Mouse (Mus musculus): Measurements from ENCODE around the gene Ctnnb1. TPM values are rescaled to one million over a fixed set of nuclear protein-coding genes. Genes with fewer than 3 reads are reported as not detected.
A peak's percentile ranks its signal among the peaks of the same experiment; 100 is the strongest.

The Ctnnb1 gene
- polyA plus RNA-seq (2015; fragmentation: Nextera tagmentation; extraction: Ambion mirVana), result 460 and 470 TPM in 2 replicates

GRCm38 (mm10) chr9:120929081-120929480, at the start of gene Ctnnb1:
TSS of gene Ctnnb1 (plus strand) at chr9:120929216.
- Histone ChIP-seq H3K4me2 (ENCODE audit: low read length) (no peak within 1 kb of the TSS), H3K27ac (no peak within 1 kb of the TSS), H3K4me3 (replicated peaks; ENCODE audit: low read depth, low read length) (no peak within 1 kb of the TSS), H3K9ac (ENCODE audit: low read depth, low read length) (no peak within 1 kb of the TSS), H3K27me3 (ENCODE audit: insufficient read depth, low read length) (no peaks in the 10 kb centered on the region), H3K4me1 (replicated peaks; ENCODE audit: insufficient read depth, low read length) (no peaks in the 10 kb centered on the region), H3K36me3 (ENCODE audit: insufficient read depth, low read length) (no peaks in the 10 kb centered on the region), H3K9me3 (replicated peaks; ENCODE audit: low read length) (no peaks in the 10 kb centered on the region)
- ATAC-seq (replicated peaks; ENCODE audit: low FRiP score, low read depth) (no peak), DNase-seq (ENCODE audit: low spot score) (no peak)
- 81% methylated on average over 11 of the region's 11 CpGs for WGBS
- TF ChIP-seq CTCF (IDR thresholded peaks at IDR 0.05; ENCODE audit: low read depth), result no peak

- no peaks in the 10 kb centered on the region for H3K36me3 ChIP-seq (ENCODE audit: insufficient read depth, low read length)
- H3K9me3 ChIP-seq (replicated peaks; ENCODE audit: low read length), result no peaks in the 10 kb centered on the region
- H3K4me3 ChIP-seq (replicated peaks; ENCODE audit: low read depth, low read length), result no peak overlapping the region
- no peak overlapping the region for H3K9ac ChIP-seq (ENCODE audit: low read depth, low read length)
- 30% methylated on average over 9 of the region's 9 CpGs for WGBS
- TF ChIP-seq CTCF (IDR thresholded peaks at IDR 0.05; ENCODE audit: low read depth), result no peak
- DNase-seq (ENCODE audit: low spot score) (peak; percentile 58), ATAC-seq (replicated peaks; ENCODE audit: low FRiP score, low read depth) (no peak; the same call in 1 of the 2 replicates)
- peak overlapping the region; percentile 20; the same call in 1 of the 2 replicates for H3K27ac ChIP-seq
- no peak overlapping the region for H3K4me2 ChIP-seq (ENCODE audit: low read length)
- H3K27me3 ChIP-seq (ENCODE audit: insufficient read depth, low read length), result no peaks in the 10 kb centered on the region
- H3K4me1 ChIP-seq (replicated peaks; ENCODE audit: insufficient read depth, low read length), result peaks cover 19% of the 10 kb centered on the region
Observed at GRCm38 (mm10) chr9:120880286-120880685, 48.7 kb upstream of the Ctnnb1 start.

DNA sequence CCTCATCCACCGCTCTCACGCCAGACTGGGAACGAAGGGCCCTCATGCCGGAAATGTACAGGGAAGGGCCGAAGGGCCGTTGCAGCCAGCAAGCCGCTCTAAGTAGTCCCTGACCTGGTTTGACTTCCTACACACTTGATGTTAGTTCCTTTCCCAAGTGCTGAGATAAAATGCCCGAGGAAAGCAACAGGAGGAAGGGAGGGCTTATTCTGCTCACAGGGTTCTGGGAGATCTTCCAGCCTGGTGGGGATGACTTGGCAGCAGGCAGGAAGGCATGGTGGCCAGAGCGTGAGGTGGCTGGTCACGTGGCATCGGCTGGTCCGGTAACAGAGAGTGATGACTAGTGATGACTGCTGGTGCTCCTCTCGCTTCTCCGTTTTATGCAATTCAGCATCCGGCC, 47.9 kb upstream of the Ctnnb1 start:
- 81% methylated on average over 15 of the region's 15 CpGs for WGBS
- Histone ChIP-seq H3K4me2 (ENCODE audit: low read length) (no peak overlapping the region), H3K4me3 (replicated peaks; ENCODE audit: low read depth, low read length) (no peak overlapping the region), H3K27me3 (ENCODE audit: insufficient read depth, low read length) (no peaks in the 10 kb centered on the region), H3K36me3 (ENCODE audit: insufficient read depth, low read length) (no peaks in the 10 kb centered on the region), H3K9me3 (replicated peaks; ENCODE audit: low read length) (no peaks in the 10 kb centered on the region), H3K9ac (ENCODE audit: low read depth, low read length) (no peak overlapping the region), H3K27ac (0 out of 2 replicates have a peak overlapping the region, but pooled peaks have one; percentile 1), H3K4me1 (replicated peaks; ENCODE audit: insufficient read depth, low read length) (peaks cover 19% of the 10 kb centered on the region)
- TF ChIP-seq CTCF (IDR thresholded peaks at IDR 0.05; ENCODE audit: low read depth), result no peak
- DNase-seq (ENCODE audit: low spot score) (no peak), ATAC-seq (replicated peaks; ENCODE audit: low FRiP score, low read depth) (no peak)

GRCm38 (mm10) chr9:120881839-120882238, 47.2 kb upstream of the Ctnnb1 start:
- Histone ChIP-seq H3K36me3 (ENCODE audit: insufficient read depth, low read length) (no peaks in the 10 kb centered on the region), H3K27ac (no peak overlapping the region), H3K9me3 (replicated peaks; ENCODE audit: low read length) (no peaks in the 10 kb centered on the region), H3K4me3 (replicated peaks; ENCODE audit: low read depth, low read length) (no peak overlapping the region), H3K4me2 (ENCODE audit: low read length) (no peak overlapping the region), H3K27me3 (ENCODE audit: insufficient read depth, low read length) (no peaks in the 10 kb centered on the region), H3K4me1 (replicated peaks; ENCODE audit: insufficient read depth, low read length) (peaks cover 19% of the 10 kb centered on the region), H3K9ac (ENCODE audit: low read depth, low read length) (no peak overlapping the region)
- TF ChIP-seq CTCF (IDR thresholded peaks at IDR 0.05; ENCODE audit: low read depth), result no peak
- ATAC-seq (replicated peaks; ENCODE audit: low FRiP score, low read depth) (no peak), DNase-seq (ENCODE audit: low spot score) (no peak)
- WGBS, result 69% methylated on average over 4 of the region's 4 CpGs

GRCm38 (mm10) chr9:120884726-120885125, 44.3 kb upstream of the Ctnnb1 start:
- no peak overlapping the region for H3K9ac ChIP-seq (ENCODE audit: low read depth, low read length)
- H3K36me3 ChIP-seq (ENCODE audit: insufficient read depth, low read length), result no peaks in the 10 kb centered on the region
- no peaks in the 10 kb centered on the region for H3K9me3 ChIP-seq (replicated peaks; ENCODE audit: low read length)
- ATAC-seq (replicated peaks; ENCODE audit: low FRiP score, low read depth) (peak; percentile 60), DNase-seq (ENCODE audit: low spot score) (peak; percentile 89)
- TF ChIP-seq CTCF (IDR thresholded peaks at IDR 0.05; ENCODE audit: low read depth), result no peak
- no peak overlapping the region for H3K4me3 ChIP-seq (replicated peaks; ENCODE audit: low read depth, low read length)
- 22% methylated on average over 10 of the region's 10 CpGs for WGBS
- no peak overlapping the region for H3K27ac ChIP-seq
- H3K4me1 ChIP-seq (replicated peaks; ENCODE audit: insufficient read depth, low read length), result peaks cover 18% of the 10 kb centered on the region
- no peak overlapping the region for H3K4me2 ChIP-seq (ENCODE audit: low read length)
- no peaks in the 10 kb centered on the region for H3K27me3 ChIP-seq (ENCODE audit: insufficient read depth, low read length)

DNA sequence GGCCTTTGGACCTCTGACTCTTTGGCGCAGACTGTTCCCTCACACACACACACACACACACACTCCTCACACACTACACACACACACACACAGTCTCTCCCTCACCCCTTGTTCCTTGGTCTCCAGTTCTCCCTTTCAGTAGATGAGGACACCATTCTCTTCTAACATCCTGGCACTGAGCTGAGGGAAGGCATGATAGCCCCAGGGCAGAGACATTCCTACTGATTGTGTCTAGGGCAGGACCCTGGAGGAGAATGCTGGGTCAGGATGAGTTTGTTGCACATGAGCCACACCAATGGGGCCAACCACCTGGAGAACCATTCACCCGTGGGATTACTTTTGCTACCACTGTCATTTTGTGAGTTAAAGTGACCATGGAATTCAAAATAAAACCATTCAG, 41.4 kb upstream of the Ctnnb1 start:
- Histone ChIP-seq H3K9me3 (replicated peaks; ENCODE audit: low read length) (no peaks in the 10 kb centered on the region), H3K4me3 (replicated peaks; ENCODE audit: low read depth, low read length) (no peak overlapping the region), H3K4me1 (replicated peaks; ENCODE audit: insufficient read depth, low read length) (no peaks in the 10 kb centered on the region), H3K36me3 (ENCODE audit: insufficient read depth, low read length) (no peaks in the 10 kb centered on the region), H3K9ac (ENCODE audit: low read depth, low read length) (no peak overlapping the region), H3K4me2 (ENCODE audit: low read length) (no peak overlapping the region), H3K27me3 (ENCODE audit: insufficient read depth, low read length) (no peaks in the 10 kb centered on the region), H3K27ac (no peak overlapping the region)
- TF ChIP-seq CTCF (IDR thresholded peaks at IDR 0.05; ENCODE audit: low read depth), result no peak
- DNase-seq (ENCODE audit: low spot score) (no peak), ATAC-seq (replicated peaks; ENCODE audit: low FRiP score, low read depth) (no peak)
- WGBS, result 78% methylated on average over 2 of the region's 2 CpGs

DNA sequence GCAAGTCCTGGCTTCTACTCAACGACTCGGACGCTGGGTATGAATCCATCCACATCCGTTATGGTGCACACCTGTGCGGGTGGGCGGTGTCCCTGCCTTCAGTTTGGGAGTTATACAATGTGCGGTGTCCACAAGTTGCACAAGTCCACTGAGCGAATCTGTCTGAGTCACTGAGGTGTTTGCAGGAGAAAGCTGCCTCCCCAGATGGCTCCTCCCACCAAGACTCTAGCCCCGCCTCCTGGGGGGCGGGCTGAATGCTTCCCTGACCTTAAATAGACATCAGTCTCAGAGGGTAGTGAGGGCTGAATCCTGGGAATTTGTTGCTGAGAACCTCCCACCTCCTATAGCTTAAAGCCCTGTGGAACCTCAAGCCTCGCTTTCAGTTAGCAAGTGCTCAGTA, 35.6 kb upstream of the Ctnnb1 start:
- Histone ChIP-seq H3K9me3 (replicated peaks; ENCODE audit: low read length) (no peaks in the 10 kb centered on the region), H3K27ac (peak overlapping the region; percentile 79), H3K4me3 (replicated peaks; ENCODE audit: low read depth, low read length) (no peak overlapping the region), H3K4me2 (ENCODE audit: low read length) (peak overlapping the region; percentile 38; the same call in 1 of the 2 replicates), H3K9ac (ENCODE audit: low read depth, low read length) (no peak overlapping the region), H3K27me3 (ENCODE audit: insufficient read depth, low read length) (no peaks in the 10 kb centered on the region), H3K36me3 (ENCODE audit: insufficient read depth, low read length) (no peaks in the 10 kb centered on the region), H3K4me1 (replicated peaks; ENCODE audit: insufficient read depth, low read length) (peaks cover 6% of the 10 kb centered on the region)
- peak; percentile 58 for DNase-seq (ENCODE audit: low spot score)
- WGBS, result 84% methylated on average over 11 of the region's 11 CpGs
- ATAC-seq (replicated peaks; ENCODE audit: low FRiP score, low read depth), result peak; percentile 61
- TF ChIP-seq CTCF (IDR thresholded peaks at IDR 0.05; ENCODE audit: low read depth), result no peak
